ENCODE assay signal across 25 mouse cellular contexts in genomic region chr12:100012839-100013238, GRCm38 (mm10). TPM values are rescaled to one million over a fixed set of nuclear protein-coding genes. Genes with fewer than 3 reads are reported as not detected.
DNase-seq lines count a peak whose midpoint lies in the region; ATAC-seq and TF ChIP-seq lines count a peak whose summit lies in the region.
"Had no signal": no experiment of that assay in that cellular context is flagged by ENCODE, and none has a peak within 500 bp of the region (broad histone marks: within the 10 kb centered on the region; RNA-seq: fewer than 3 reads in every experiment).

No protein-coding gene starts in this region.

- ATAC-seq in liver, embryonic 11.5 days (replicated peaks; ENCODE audit: low FRiP score), result no peak
- ATAC-seq in liver, postnatal 0 days, result no peak
- peak; percentile 87 for ATAC-seq in granulocyte monocyte progenitor cell, adult 5-6 weeks (replicated peaks; ENCODE audit: poor library complexity, severe bottlenecking)
- peak; percentile 90 for ATAC-seq in megakaryocyte, adult 5-6 weeks (ENCODE audit: poor library complexity, severe bottlenecking)
- ATAC-seq: CD4-positive, CD25-positive, alpha-beta regulatory T cell, adult 4 months; forebrain, embryonic 13.5 days; forebrain, embryonic 16.5 days; hindbrain, embryonic 16.5 days had no signal

- 88% methylated on average over 3 of the region's 3 CpGs for WGBS in liver, embryonic 11.5 days
- 66% methylated on average over 3 of the region's 3 CpGs for WGBS in liver, postnatal 0 days (ENCODE audit: insufficient replicate concordance)

- H3K27ac ChIP-seq in liver, embryonic 11.5 days (ENCODE audit: low read depth, low read length), result no peak overlapping the region
- H3K27ac ChIP-seq in liver, postnatal 0 days (ENCODE audit: low read depth), result no peak overlapping the region
- no peak overlapping the region for H3K27ac ChIP-seq in gastrocnemius, adult 2 months
- H3K27ac ChIP-seq: forebrain, embryonic 10.5 days; forebrain, embryonic 13.5 days; heart, embryonic 15.5 days; hindbrain, embryonic 10.5 days; hindbrain, embryonic 13.5 days had no signal

- DNase-seq in liver, embryonic 11.5 days (ENCODE audit: low spot score), result peak; percentile 11
- no peak for DNase-seq in liver, postnatal 0 days
- DNase-seq in frontal cortex, postnatal 14 days (ENCODE audit: low spot score in 2 of 2), result no peak
- no peak for DNase-seq in gastrocnemius, adult 2 months
- DNase-seq: adrenal gland, adult 2 months; adrenal gland, postnatal 25 days; cerebellum, adult 18-20 months; cerebellum, adult 9-10 months; cerebellum, postnatal 14 days; gastrocnemius, postnatal 25 days; heart, postnatal 10 days; heart, postnatal 36 days had no signal

- no peak for TF ChIP-seq CTCF in liver, postnatal 0 days (IDR thresholded peaks at IDR 0.05; ENCODE audit: low read depth)
- TF ChIP-seq CTCF in gastrocnemius, adult 2 months (IDR thresholded peaks at IDR 0.05), result no peak

- intact Hi-C loops in gastrocnemius, adult 2 months (cut with DNase I), result no loop called here

- no peaks in the 10 kb centered on the region for H3K27me3 ChIP-seq in liver, embryonic 11.5 days (replicated peaks; ENCODE audit: control insufficient read depth, insufficient read depth, low read length)
- H3K27me3 ChIP-seq in liver, postnatal 0 days (ENCODE audit: insufficient read depth, low read length), result no peaks in the 10 kb centered on the region
- H3K27me3 ChIP-seq: forebrain, embryonic 13.5 days; heart, embryonic 12.5 days; heart, embryonic 15.5 days; hindbrain, embryonic 13.5 days had no signal

- H3K4me2 ChIP-seq in liver, embryonic 11.5 days, result no peak overlapping the region
- no peak overlapping the region for H3K4me2 ChIP-seq in liver, postnatal 0 days (ENCODE audit: low read depth, low read length)
- H3K4me2 ChIP-seq: forebrain, embryonic 13.5 days; heart, embryonic 12.5 days; heart, embryonic 15.5 days; hindbrain, embryonic 13.5 days had no signal

- H3K4me1 ChIP-seq in liver, embryonic 11.5 days (replicated peaks; ENCODE audit: control insufficient read depth, insufficient read depth, low read length), result no peaks in the 10 kb centered on the region
- H3K4me1 ChIP-seq in liver, postnatal 0 days (ENCODE audit: insufficient read depth), result no peaks in the 10 kb centered on the region
- H3K4me1 ChIP-seq: forebrain, embryonic 10.5 days; forebrain, embryonic 13.5 days; heart, embryonic 12.5 days; heart, embryonic 15.5 days; hindbrain, embryonic 10.5 days; hindbrain, embryonic 13.5 days had no signal

- H3K4me3 ChIP-seq in liver, embryonic 11.5 days (ENCODE audit: low read depth, low read length), result no peak overlapping the region
- H3K4me3 ChIP-seq in liver, postnatal 0 days (ENCODE audit: low read depth, low read length), result no peak overlapping the region
- no peak overlapping the region for H3K4me3 ChIP-seq in gastrocnemius, adult 2 months
- H3K4me3 ChIP-seq: forebrain, embryonic 10.5 days; forebrain, embryonic 13.5 days; heart, embryonic 12.5 days; heart, embryonic 15.5 days; hindbrain, embryonic 10.5 days; hindbrain, embryonic 13.5 days had no signal

- H3K36me3 ChIP-seq in liver, embryonic 11.5 days (ENCODE audit: control insufficient read depth, insufficient read depth, low read length), result no peaks in the 10 kb centered on the region
- H3K36me3 ChIP-seq in liver, postnatal 0 days (replicated peaks; ENCODE audit: insufficient read depth, low read length), result no peaks in the 10 kb centered on the region
- H3K36me3 ChIP-seq: forebrain, embryonic 10.5 days; heart, embryonic 12.5 days; heart, embryonic 15.5 days; hindbrain, embryonic 10.5 days; hindbrain, embryonic 13.5 days had no signal

- H3K9me3 ChIP-seq in liver, embryonic 11.5 days (ENCODE audit: control insufficient read depth, low read length), result no peaks in the 10 kb centered on the region
- no peaks in the 10 kb centered on the region for H3K9me3 ChIP-seq in liver, postnatal 0 days (ENCODE audit: low read length)
- H3K9me3 ChIP-seq: forebrain, embryonic 10.5 days; forebrain, embryonic 13.5 days; heart, embryonic 12.5 days; heart, embryonic 15.5 days; hindbrain, embryonic 10.5 days; hindbrain, embryonic 13.5 days had no signal

- no peak for TF ChIP-seq EP300 in liver, postnatal 0 days (IDR thresholded peaks at IDR 0.05; ENCODE audit: low read depth)

- H3K9ac ChIP-seq in liver, embryonic 11.5 days (ENCODE audit: low read depth, low read length), result no peak overlapping the region
- no peak overlapping the region for H3K9ac ChIP-seq in liver, postnatal 0 days (replicated peaks)
- H3K9ac ChIP-seq: forebrain, embryonic 13.5 days; heart, embryonic 12.5 days; heart, embryonic 15.5 days; hindbrain, embryonic 13.5 days had no signal

RNA-seq across cellular contexts. Expression of gene Kcnk13, which starts 48.5 kb away (rescaled TPM):
- polyA plus RNA-seq in liver, embryonic 11.5 days (2014; fragmentation: Nextera tagmentation; extraction: Ambion mirVana), result 0.37 and 0.78 TPM in 2 replicates
- 1.3 TPM in 2 replicates for polyA plus RNA-seq in liver, postnatal 0 days (2015; fragmentation: Nextera tagmentation; extraction: Ambion mirVana)
- 1.2 TPM in 2 replicates for total RNA-seq in granulocyte monocyte progenitor cell, adult 5-6 weeks (2014; fragmentation: Nextera tagmentation)
- 0.15 and 0.65 TPM in 2 replicates for total RNA-seq in granulocyte monocyte progenitor cell, adult 5-6 weeks (2017)
- total RNA-seq in megakaryocyte, adult 5-6 weeks (2015), result 0.16 and 0.23 TPM in 2 replicates
- 0.16 and 0.40 TPM in 2 replicates for total RNA-seq in megakaryocyte, adult 5-6 weeks (2017)
- total RNA-seq in gastrocnemius, adult 2 months (2021), result under 1 TPM; 0.08 to 0.13 TPM
- total RNA-seq: MEL had no signal
- polyA plus RNA-seq: C2C12; CD4-positive, CD25-positive, alpha-beta regulatory T cell, adult 4 months had no signal

Comparison
In these comparisons a context has a peak if more than half of its experiments do, and no peak if none do; other contexts are left out.
1. ATAC-seq: peak in granulocyte monocyte progenitor cell, adult 5-6 weeks (single experiment) and megakaryocyte, adult 5-6 weeks (single experiment); none in liver, embryonic 11.5 days (single experiment) and liver, postnatal 0 days (single experiment).